Mouse (Mus musculus): Measurements from ENCODE around the gene Smagp. TPM values are rescaled to one million over a fixed set of nuclear protein-coding genes. Genes with fewer than 3 reads are reported as not detected.

Gene Smagp
- polyA plus RNA-seq, 1 experiment from 2014 or later, result 92.0 TPM

- 74% methylated on average over 6 of the region's 6 CpGs for WGBS
- no peak for ATAC-seq (replicated peaks; ENCODE audit: low FRiP score, low read depth)
- Histone ChIP-seq H3K4me3 (replicated peaks; ENCODE audit: low read depth, low read length) (no peak overlapping the region), H3K27ac (no peak overlapping the region), H3K36me3 (ENCODE audit: insufficient read depth, low read length) (0 out of 2 replicates have a peak, but pooled peaks cover 5% of the 10 kb centered on the region), H3K9ac (ENCODE audit: low read depth, low read length) (no peak overlapping the region), H3K4me2 (ENCODE audit: low read length) (no peak overlapping the region), H3K9me3 (replicated peaks; ENCODE audit: low read length) (no peaks in the 10 kb centered on the region), H3K4me1 (replicated peaks; ENCODE audit: insufficient read depth, low read length) (peaks cover 21% of the 10 kb centered on the region), H3K27me3 (ENCODE audit: insufficient read depth, low read length) (no peaks in the 10 kb centered on the region)
- DNase-seq (ENCODE audit: low spot score), result no peak
- TF ChIP-seq CTCF (IDR thresholded peaks at IDR 0.05; ENCODE audit: low read depth), result no peak
These were observed 59.9 kb downstream of the Smagp start for GRCm38 (mm10) chr15:100576810-100577209.

GRCm38 (mm10) chr15:100576392-100576791 is 60.3 kb downstream of the Smagp start:
- H3K4me1 ChIP-seq (replicated peaks; ENCODE audit: insufficient read depth, low read length), result peaks cover 21% of the 10 kb centered on the region
- H3K9me3 ChIP-seq (replicated peaks; ENCODE audit: low read length), result no peaks in the 10 kb centered on the region
- H3K4me3 ChIP-seq (replicated peaks; ENCODE audit: low read depth, low read length), result no peak overlapping the region
- WGBS, result 83% methylated on average over 6 of the region's 6 CpGs
- no peaks in the 10 kb centered on the region for H3K27me3 ChIP-seq (ENCODE audit: insufficient read depth, low read length)
- DNase-seq (ENCODE audit: low spot score) (no peak), ATAC-seq (replicated peaks; ENCODE audit: low FRiP score, low read depth) (no peak)
- no peak for TF ChIP-seq CTCF (IDR thresholded peaks at IDR 0.05; ENCODE audit: low read depth)
- no peak overlapping the region for H3K4me2 ChIP-seq (ENCODE audit: low read length)
- no peak overlapping the region for H3K9ac ChIP-seq (ENCODE audit: low read depth, low read length)
- H3K27ac ChIP-seq, result no peak overlapping the region
- H3K36me3 ChIP-seq (ENCODE audit: insufficient read depth, low read length), result 0 out of 2 replicates have a peak, but pooled peaks cover 5% of the 10 kb centered on the region

GRCm38 (mm10) chr15:100575366-100575765 is 61.4 kb downstream of the Smagp start:
- no peak for TF ChIP-seq CTCF (IDR thresholded peaks at IDR 0.05; ENCODE audit: low read depth)
- H3K4me3 ChIP-seq (replicated peaks; ENCODE audit: low read depth, low read length), result no peak overlapping the region
- ATAC-seq (replicated peaks; ENCODE audit: low FRiP score, low read depth) (peak; percentile 46; the same call in 1 of the 2 replicates), DNase-seq (ENCODE audit: low spot score) (no peak)
- H3K9me3 ChIP-seq (replicated peaks; ENCODE audit: low read length), result no peaks in the 10 kb centered on the region
- peak overlapping the region; percentile 82 for H3K27ac ChIP-seq
- no peaks in the 10 kb centered on the region for H3K27me3 ChIP-seq (ENCODE audit: insufficient read depth, low read length)
- 0 out of 2 replicates have a peak, but pooled peaks cover under 1% of the 10 kb centered on the region for H3K36me3 ChIP-seq (ENCODE audit: insufficient read depth, low read length)
- peaks cover 21% of the 10 kb centered on the region for H3K4me1 ChIP-seq (replicated peaks; ENCODE audit: insufficient read depth, low read length)
- 75% methylated on average over 12 of the region's 12 CpGs for WGBS
- H3K4me2 ChIP-seq (ENCODE audit: low read length), result no peak overlapping the region
- H3K9ac ChIP-seq (ENCODE audit: low read depth, low read length), result no peak overlapping the region

GRCm38 (mm10) chr15:100574378-100574777 is 62.4 kb downstream of the Smagp start:
- TF ChIP-seq CTCF (IDR thresholded peaks at IDR 0.05; ENCODE audit: low read depth), result no peak
- Histone ChIP-seq H3K36me3 (ENCODE audit: insufficient read depth, low read length) (no peaks in the 10 kb centered on the region), H3K9ac (ENCODE audit: low read depth, low read length) (0 out of 2 replicates have a peak overlapping the region, but pooled peaks have one; percentile 31), H3K9me3 (replicated peaks; ENCODE audit: low read length) (no peaks in the 10 kb centered on the region), H3K4me3 (replicated peaks; ENCODE audit: low read depth, low read length) (no peak overlapping the region), H3K4me1 (replicated peaks; ENCODE audit: insufficient read depth, low read length) (peaks cover 21% of the 10 kb centered on the region), H3K27ac (peak overlapping the region; percentile 82), H3K4me2 (ENCODE audit: low read length) (no peak overlapping the region), H3K27me3 (ENCODE audit: insufficient read depth, low read length) (no peaks in the 10 kb centered on the region)
- DNase-seq (ENCODE audit: low spot score), result no peak
- WGBS, result 68% methylated on average over 2 of the region's 2 CpGs
- no peak for ATAC-seq (replicated peaks; ENCODE audit: low FRiP score, low read depth)

- no peak for ATAC-seq (replicated peaks; ENCODE audit: low FRiP score, low read depth)
- peak overlapping the region; percentile 31; the same call in 1 of the 2 replicates for H3K9ac ChIP-seq (ENCODE audit: low read depth, low read length)
These were observed 62.8 kb downstream of the Smagp start for GRCm38 (mm10) chr15:100573946-100574345.

More at GRCm38 (mm10) chr15:100573946-100574345, 62.8 kb downstream of the Smagp start:
- H3K27me3 ChIP-seq (ENCODE audit: insufficient read depth, low read length), result no peaks in the 10 kb centered on the region
- DNase-seq (ENCODE audit: low spot score), result peak; percentile 56
- no peaks in the 10 kb centered on the region for H3K36me3 ChIP-seq (ENCODE audit: insufficient read depth, low read length)
- peak overlapping the region; percentile 82 for H3K27ac ChIP-seq
- H3K4me1 ChIP-seq (replicated peaks; ENCODE audit: insufficient read depth, low read length), result peaks cover 21% of the 10 kb centered on the region
- H3K4me3 ChIP-seq (replicated peaks; ENCODE audit: low read depth, low read length), result no peak overlapping the region
- no peak overlapping the region for H3K4me2 ChIP-seq (ENCODE audit: low read length)
- no peak for TF ChIP-seq CTCF (IDR thresholded peaks at IDR 0.05; ENCODE audit: low read depth)
- no peaks in the 10 kb centered on the region for H3K9me3 ChIP-seq (replicated peaks; ENCODE audit: low read length)
- 34% methylated on average over 6 of the region's 6 CpGs for WGBS

Small RNAs within 50 kb of the gene (microRNA-seq; reads per million reads assigned to microRNA genes)
- gene Mir6961, result not detected

Other genes with a start within 250 kb of the Smagp start
- gene Gm5475, start 214.8 kb downstream of the Smagp start, polyA plus RNA-seq (2015; fragmentation: Nextera tagmentation; extraction: Ambion mirVana), result 1.3 and 1.5 TPM in 2 replicates
- gene Slc11a2, start 211.9 kb downstream of the Smagp start, polyA plus RNA-seq (2015; fragmentation: Nextera tagmentation; extraction: Ambion mirVana), result 28.1 and 33.2 TPM in 2 replicates
- 21.3 and 22.4 TPM in 2 replicates for gene Letmd1, start 167.9 kb downstream of the Smagp start, polyA plus RNA-seq (2015; fragmentation: Nextera tagmentation; extraction: Ambion mirVana)
- gene Csrnp2, start 141.5 kb downstream of the Smagp start, polyA plus RNA-seq (2015; fragmentation: Nextera tagmentation; extraction: Ambion mirVana), result 10.4 and 10.9 TPM in 2 replicates
- 28.6 and 29.1 TPM in 2 replicates for gene Tfcp2, start 84.9 kb downstream of the Smagp start, polyA plus RNA-seq (2015; fragmentation: Nextera tagmentation; extraction: Ambion mirVana)
- gene Pou6f1, start 37.0 kb downstream of the Smagp start, polyA plus RNA-seq (2015; fragmentation: Nextera tagmentation; extraction: Ambion mirVana), result 9.5 and 9.7 TPM in 2 replicates
- 327 and 349 TPM in 2 replicates for gene Dazap2, start 21.6 kb downstream of the Smagp start, polyA plus RNA-seq (2015; fragmentation: Nextera tagmentation; extraction: Ambion mirVana)
- gene Bin2, start 32.6 kb upstream of the Smagp start, polyA plus RNA-seq (2015; fragmentation: Nextera tagmentation; extraction: Ambion mirVana), result 0.93 and 0.97 TPM in 2 replicates
- gene Cela1, start 51.0 kb upstream of the Smagp start, polyA plus RNA-seq (2015; fragmentation: Nextera tagmentation; extraction: Ambion mirVana), result 50.5 and 58.6 TPM in 2 replicates
- gene Galnt6, start 92.4 kb upstream of the Smagp start, polyA plus RNA-seq (2015; fragmentation: Nextera tagmentation; extraction: Ambion mirVana), result 1.2 and 1.3 TPM in 2 replicates
- 7.5 and 9.5 TPM in 2 replicates for gene Slc4a8, start 124.8 kb upstream of the Smagp start, polyA plus RNA-seq (2015; fragmentation: Nextera tagmentation; extraction: Ambion mirVana)
- 5.9 and 8.3 TPM in 2 replicates for gene Scn8a, start 232.9 kb upstream of the Smagp start, polyA plus RNA-seq (2015; fragmentation: Nextera tagmentation; extraction: Ambion mirVana)

Measured in kidney, postnatal 0 days (tissue).